7 mouse cellular contexts compared by ENCODE assay signal in the genomic region with DNA sequence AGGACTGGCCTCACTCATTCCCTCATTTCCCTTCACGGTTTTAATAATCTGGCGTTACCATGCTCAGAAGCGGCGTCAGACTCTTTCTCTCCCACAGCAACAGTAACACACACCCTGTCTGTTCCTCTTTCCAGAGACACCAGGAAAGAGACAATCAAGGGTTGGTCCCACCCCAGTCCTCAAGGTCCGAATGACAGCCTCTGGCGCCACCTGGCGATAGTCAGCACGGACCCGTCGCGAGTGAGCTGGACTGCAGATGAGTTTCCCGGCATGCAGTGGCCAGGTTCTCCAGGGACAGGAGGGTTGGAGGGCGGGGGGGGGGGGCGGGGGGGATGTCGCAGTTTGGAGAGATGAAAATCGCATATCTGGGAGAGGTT. TPM values are rescaled to one million over a fixed set of nuclear protein-coding genes. Genes with fewer than 3 reads are reported as not detected.
DNase-seq lines count a peak whose midpoint lies in the region; ATAC-seq lines count a peak whose summit lies in the region.

No protein-coding gene starts in this region.

- H3K4me3 ChIP-seq in embryonic facial prominence, embryonic 12.5 days, result peak overlapping the region; percentile 41

- ATAC-seq in embryonic facial prominence, embryonic 12.5 days (ENCODE audit: insufficient number of reproducible peaks, insufficient read depth, low FRiP score, low TSS enrichment), result peak; percentile 30; the same call in 1 of the 2 replicates
- ATAC-seq in monocyte, adult 5-6 weeks (replicated peaks; ENCODE audit: insufficient number of reproducible peaks, low FRiP score, low TSS enrichment, poor library complexity, severe bottlenecking), result peak; percentile 87

- H3K4me1 ChIP-seq in embryonic facial prominence, embryonic 12.5 days, result peaks cover 25% of the 10 kb centered on the region

- no peaks in the 10 kb centered on the region for H3K9me3 ChIP-seq in embryonic facial prominence, embryonic 12.5 days

- H3K36me3 ChIP-seq in embryonic facial prominence, embryonic 12.5 days, result no peaks in the 10 kb centered on the region

- peak overlapping the region; percentile 42; the same call in 1 of the 2 replicates for H3K9ac ChIP-seq in embryonic facial prominence, embryonic 12.5 days

- peak; percentile 93 for DNase-seq in adrenal gland, postnatal 14 days
- DNase-seq in heart, adult 18-20 months, result peak; percentile 92 to 97
- DNase-seq in kidney, adult 8-10 months, result peak; percentile 74 to 88
- DNase-seq in liver, result peak; percentile 92
- peak; percentile 81 to 88 for DNase-seq in spleen, postnatal 36 days (ENCODE audit: low spot score in 2 of 2)

- H3K27ac ChIP-seq in embryonic facial prominence, embryonic 12.5 days, result no peak overlapping the region

- H3K4me2 ChIP-seq in embryonic facial prominence, embryonic 12.5 days (replicated peaks), result peak overlapping the region; percentile 84

- WGBS in embryonic facial prominence, embryonic 12.5 days, result under 1% methylated on average over 16 of the region's 16 CpGs

- peaks cover 49% of the 10 kb centered on the region for H3K27me3 ChIP-seq in embryonic facial prominence, embryonic 12.5 days

RNA-seq across cellular contexts. Expression of gene Ache, which starts 0.7 kb away (rescaled TPM):
- 10.3 and 17.4 TPM in 2 replicates for total RNA-seq in adrenal gland, postnatal 14 days (2021)
- polyA plus RNA-seq in embryonic facial prominence, embryonic 12.5 days (2016; fragmentation: Nextera tagmentation; extraction: Ambion mirVana), result 7.1 and 8.2 TPM in 2 replicates
- 1 to 10 TPM; 1.8 to 2.6 TPM for total RNA-seq in heart, adult 18-20 months (2021)
- 0.57 to 1.2 TPM in 2 of 3 replicates, not detected in the other for total RNA-seq in monocyte, adult 5-6 weeks (2017)

RNA-seq across cellular contexts. Expression of gene Ufsp1, which starts 7.8 kb away (rescaled TPM):
- total RNA-seq in adrenal gland, postnatal 14 days (2021), result 8.0 and 11.9 TPM in 2 replicates
- polyA plus RNA-seq in embryonic facial prominence, embryonic 12.5 days (2016; fragmentation: Nextera tagmentation; extraction: Ambion mirVana), result 6.7 and 8.2 TPM in 2 replicates
- 10 to 100 TPM in 1 of 2 experiments, 1 to 10 TPM in 1; 8.1 to 10.7 TPM for total RNA-seq in heart, adult 18-20 months (2021)
- total RNA-seq in monocyte, adult 5-6 weeks (2017), result 0.64 to 3.0 TPM (median 1.2 TPM) in 3 replicates

RNA-seq across cellular contexts. Expression of gene Srrt, which starts 20.8 kb away (rescaled TPM):
- total RNA-seq in adrenal gland, postnatal 14 days (2021), result 139 and 168 TPM in 2 replicates
- polyA plus RNA-seq in embryonic facial prominence, embryonic 12.5 days (2016; fragmentation: Nextera tagmentation; extraction: Ambion mirVana), result 171 and 177 TPM in 2 replicates
- 10 to 100 TPM; 44.4 to 55.6 TPM for total RNA-seq in heart, adult 18-20 months (2021)
- total RNA-seq in monocyte, adult 5-6 weeks (2017), result 250 to 289 TPM (median 261 TPM) in 3 replicates

RNA-seq across cellular contexts. Expression of gene Trip6, which starts 27.6 kb away (rescaled TPM):
- total RNA-seq in adrenal gland, postnatal 14 days (2021), result 29.2 and 34.7 TPM in 2 replicates
- 87.1 and 93.4 TPM in 2 replicates for polyA plus RNA-seq in embryonic facial prominence, embryonic 12.5 days (2016; fragmentation: Nextera tagmentation; extraction: Ambion mirVana)
- 10 to 100 TPM; 12.0 to 13.3 TPM for total RNA-seq in heart, adult 18-20 months (2021)
- total RNA-seq in monocyte, adult 5-6 weeks (2017), result 2.7 to 4.0 TPM (median 3.2 TPM) in 3 replicates

RNA-seq across cellular contexts. Expression of gene Slc12a9, which starts 46.8 kb away (rescaled TPM):
- total RNA-seq in adrenal gland, postnatal 14 days (2021), result 9.4 and 13.0 TPM in 2 replicates
- polyA plus RNA-seq in embryonic facial prominence, embryonic 12.5 days (2016; fragmentation: Nextera tagmentation; extraction: Ambion mirVana), result 16.0 and 18.8 TPM in 2 replicates
- total RNA-seq in heart, adult 18-20 months (2021), result 1 to 10 TPM; 1.5 to 1.8 TPM
- 24.2 to 30.4 TPM (median 25.2 TPM) in 3 replicates for total RNA-seq in monocyte, adult 5-6 weeks (2017)
